Mouse (Mus musculus) layer of hippocampus, postnatal 14 days (tissue): ENCODE data around the gene Lhx1. TPM values are rescaled to one million over a fixed set of nuclear protein-coding genes. Genes with fewer than 3 reads are reported as not detected.

Source experiments
- DNase-seq, 2 experiments: peaks; one replicate each; pipeline ENCODE4 v3.0.0; 2021 to 2022; ENCODE audit warnings: low spot score in 2 of 2, mixed read lengths in 1 of 2
- total RNA-seq, 2 experiments: library from RNA; stranded (reverse); gene quantifications; 2 replicates each; pipeline ENCODE4 v1.2.3; 2021

Lhx1 gene
- total RNA-seq, 2 experiments from 2014 or later: 0.91 to 1.6 TPM

DNA sequence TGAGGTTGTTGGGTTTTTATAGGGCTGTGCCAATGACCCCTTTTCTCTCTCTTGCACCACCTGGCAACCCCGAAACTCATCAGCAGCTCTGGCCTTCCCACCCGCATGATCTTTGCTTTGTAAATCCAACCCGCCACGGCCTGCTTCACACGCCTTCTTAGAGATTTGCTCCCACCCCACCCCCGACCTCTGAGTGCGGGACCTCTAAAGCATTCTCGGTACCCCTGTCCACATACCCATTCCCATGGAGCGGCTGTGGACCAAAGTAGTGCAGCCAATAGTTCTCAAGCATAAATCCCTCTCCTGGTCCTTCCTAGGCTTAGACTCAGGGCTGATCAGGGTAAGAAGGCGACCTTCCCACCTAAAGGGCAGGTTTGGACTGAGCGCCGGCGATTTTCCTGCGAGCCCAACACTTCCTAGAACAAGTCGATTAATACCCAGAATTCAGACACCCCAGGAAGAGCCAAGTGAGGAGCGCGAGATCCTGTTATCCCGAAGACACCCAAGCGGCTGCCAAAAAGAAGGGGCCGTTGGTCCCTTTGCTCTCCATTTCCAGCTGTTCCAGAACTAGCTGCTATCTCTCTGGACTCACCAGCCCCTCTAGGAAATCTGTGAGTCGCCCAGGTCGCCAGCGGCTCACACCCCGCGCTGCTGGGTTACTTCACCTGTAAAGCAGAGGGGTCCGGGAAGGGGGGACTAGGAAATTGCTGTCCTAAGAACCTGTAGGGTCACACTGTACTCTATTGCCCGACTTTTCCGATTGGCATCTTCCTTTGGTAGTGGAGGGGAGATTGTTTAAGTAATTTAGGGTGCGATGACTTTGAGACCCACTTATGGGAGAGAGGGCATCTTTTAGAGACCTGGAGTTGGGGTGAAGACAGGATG lies 1.9 kb upstream of the Lhx1 start:
- no peak for DNase-seq

DNA sequence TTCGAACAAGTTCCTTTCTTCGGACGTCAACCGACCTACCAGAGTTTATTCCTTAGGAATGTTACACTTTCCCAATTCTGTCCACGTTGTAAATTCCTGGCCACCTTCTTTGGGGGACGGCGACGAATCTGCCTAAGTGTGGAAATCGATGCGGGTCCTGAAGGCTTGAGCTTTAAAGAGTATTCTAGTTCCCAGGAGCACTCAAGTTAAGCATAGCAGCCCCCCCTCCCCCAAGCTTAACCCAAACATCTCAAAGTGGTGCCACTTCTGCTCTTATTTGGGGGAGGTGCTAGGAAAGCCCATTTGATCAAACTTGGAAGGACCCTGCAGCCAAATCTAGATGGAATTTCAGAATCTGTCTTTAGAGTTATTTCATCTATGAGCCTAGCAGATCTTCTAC lies 1.1 kb upstream of the Lhx1 start:
- DNase-seq: no peak

DNA sequence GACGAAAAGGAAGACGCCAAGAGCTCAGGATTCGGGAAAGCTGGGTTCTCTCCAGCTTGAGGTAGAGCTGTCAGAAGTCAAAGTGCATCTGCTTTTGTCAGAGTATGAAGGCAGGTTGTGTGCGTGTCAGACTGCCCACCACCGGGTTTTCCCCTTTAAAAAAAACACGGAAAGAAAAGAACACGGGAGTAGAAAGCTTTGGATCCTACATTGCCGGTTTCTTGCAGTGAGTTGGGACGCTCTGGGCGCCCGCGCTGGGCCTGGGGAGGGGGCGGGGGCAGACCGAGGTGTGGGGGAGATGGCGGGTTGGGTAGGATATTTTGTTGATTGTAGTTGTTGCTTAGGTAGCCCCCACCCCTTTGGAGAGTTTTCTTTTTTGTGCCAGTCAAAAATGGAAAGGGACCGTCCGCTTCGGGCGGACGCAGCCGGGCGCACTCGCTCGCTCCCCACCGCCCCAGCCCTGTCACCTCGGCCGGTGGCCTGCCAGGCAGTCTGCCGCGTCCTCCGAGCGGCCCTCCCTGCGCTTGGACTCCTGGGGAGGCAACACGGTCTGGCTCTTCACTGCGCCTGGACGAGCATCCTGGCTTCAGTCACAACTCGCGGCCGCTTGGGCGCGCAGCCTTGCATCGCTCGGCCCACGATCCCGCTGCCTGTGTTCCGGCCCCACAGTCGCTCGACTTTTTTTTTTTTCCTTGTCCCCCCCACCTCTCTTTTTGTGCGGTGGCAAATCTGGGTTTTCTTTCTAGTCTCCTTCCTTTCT lies 644 bp downstream of the Lhx1 start:
- no peak for DNase-seq

DNA sequence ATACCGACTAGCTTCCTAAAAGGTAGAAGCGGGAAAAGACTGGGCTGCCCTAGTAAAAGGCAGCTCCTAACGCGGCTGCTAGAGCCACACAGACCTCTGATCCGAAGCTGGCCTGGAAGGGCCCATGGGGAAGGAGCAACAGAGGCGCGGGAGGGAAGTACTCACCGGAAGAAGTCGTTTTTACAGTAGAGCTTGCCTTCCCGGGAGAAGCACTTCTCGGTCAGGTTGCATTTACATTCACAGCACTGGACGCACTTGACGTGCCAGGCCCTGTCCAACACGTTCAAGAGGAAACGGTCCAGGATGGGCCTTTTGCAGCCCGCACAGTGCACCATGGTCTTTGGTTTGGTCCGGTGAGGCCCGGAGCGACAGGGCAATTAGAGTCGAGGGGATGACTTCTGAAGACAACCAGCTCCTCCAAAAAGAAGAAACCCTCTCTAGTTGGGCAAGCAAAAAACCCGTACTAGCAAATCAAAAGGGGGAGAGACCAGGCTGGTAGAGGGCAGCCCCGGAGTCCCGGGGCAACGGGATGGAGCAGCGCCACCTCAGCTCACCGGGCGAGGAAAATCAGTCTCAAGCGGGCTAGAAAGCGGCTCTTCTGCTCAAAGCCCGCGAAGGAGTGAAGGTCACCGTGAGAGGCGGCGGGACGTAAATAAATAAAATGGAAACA lies 1.4 kb downstream of the Lhx1 start:
- no peak for DNase-seq

DNA sequence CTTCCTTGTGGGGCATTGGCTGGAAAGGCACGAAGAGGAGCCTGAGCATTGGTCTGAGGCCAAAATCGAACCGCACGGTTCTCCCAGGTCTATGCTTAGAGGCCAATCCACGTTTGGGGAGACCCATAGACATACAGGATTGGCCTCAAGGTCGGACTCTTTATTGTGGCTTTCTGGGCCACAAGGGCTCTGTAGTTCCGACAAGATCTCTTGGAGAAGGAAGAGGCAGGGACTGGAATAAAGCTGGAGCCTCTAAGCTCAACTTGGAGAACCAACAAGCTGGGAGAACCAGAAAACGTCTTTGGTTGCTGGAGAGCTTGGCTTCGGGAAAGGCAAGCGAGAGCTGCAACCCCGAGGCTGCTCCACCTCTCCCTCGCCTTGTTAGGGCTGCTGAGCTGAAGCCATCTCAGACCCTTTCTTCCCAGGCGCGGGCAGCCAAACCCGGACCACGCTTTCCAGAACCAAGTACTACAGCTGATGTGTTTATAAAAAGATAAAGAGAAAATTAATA lies 2.0 kb downstream of the Lhx1 start:
- no peak for DNase-seq

DNA sequence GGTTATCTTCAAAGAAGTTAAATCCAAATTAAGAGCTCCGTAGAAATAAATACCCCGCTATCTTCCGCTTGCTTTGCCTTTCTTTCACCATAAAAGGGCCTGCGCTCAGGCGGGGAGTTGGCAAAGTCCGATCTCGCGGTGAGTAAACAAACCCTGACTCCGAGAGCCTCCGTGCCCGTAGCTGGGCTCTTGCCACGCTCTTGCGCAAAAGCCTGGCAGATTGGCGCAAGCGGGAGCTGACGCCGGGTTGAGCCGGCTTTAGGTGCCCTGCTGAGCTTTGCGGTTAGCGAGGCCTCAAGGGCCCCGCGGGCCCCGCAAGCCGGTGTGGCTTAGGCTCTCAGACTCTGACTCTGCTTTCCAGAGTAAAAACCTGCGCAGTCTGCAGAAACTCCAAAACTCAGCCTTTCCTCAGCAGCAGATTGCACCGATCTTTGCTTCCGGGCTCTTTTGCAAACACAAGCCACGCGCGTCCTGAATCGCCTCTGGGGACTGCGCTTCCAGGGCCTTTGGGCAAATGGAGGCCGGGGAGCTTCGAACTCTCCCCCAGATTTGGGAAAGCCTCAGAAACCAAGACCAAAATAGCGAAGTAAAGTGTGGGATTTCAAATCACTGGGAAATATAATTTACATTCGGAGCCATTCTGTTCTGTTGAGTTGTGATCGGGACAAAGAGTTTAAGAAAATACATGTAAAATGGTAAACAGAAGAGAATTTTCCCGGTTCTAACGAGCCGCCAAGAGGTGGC lies 2.6 kb downstream of the Lhx1 start:
- DNase-seq: no peak

DNA sequence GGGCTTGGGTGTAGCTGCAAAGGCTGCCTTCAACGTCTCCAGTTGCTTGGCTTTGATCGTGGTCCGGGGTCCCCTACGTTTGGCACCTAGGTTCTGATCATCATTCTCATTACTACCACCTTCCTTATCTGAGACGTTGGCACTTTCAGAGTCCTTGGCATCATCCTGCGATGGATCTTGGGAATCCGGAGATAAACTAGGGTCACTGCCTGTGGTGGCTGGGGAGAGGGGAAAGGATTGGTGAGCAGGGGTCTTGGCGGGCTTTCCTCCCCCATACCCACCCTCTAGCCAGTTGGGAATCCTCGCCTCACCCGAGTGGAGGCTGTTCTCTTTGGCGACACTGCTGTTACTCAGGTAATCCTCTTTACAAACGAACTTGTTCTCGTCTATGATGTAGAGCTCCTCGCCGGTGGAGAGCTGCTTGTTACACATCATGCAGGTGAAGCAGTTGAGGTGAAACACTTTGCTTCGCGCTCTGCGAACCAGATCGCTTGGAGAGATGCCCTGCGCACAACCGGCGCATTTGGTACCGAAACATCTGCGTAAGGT lies 3.5 kb downstream of the Lhx1 start:
- no peak for DNase-seq

DNA sequence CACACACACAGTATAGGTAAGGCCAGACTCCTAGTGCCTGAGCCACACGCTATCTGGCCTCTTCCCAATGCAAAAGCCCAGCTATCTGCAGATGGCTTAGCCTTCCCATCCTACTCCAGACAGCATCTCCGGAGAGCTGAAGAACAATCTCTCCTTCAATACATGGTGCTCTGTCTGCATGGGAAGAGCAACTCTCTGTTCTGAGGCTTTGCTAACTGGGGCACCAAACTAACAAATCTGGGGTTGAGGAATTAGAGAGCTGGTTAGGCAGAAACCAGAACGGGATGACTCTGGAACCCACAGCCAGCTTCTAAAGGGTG lies 4.3 kb downstream of the Lhx1 start:
- DNase-seq: no peak

DNA sequence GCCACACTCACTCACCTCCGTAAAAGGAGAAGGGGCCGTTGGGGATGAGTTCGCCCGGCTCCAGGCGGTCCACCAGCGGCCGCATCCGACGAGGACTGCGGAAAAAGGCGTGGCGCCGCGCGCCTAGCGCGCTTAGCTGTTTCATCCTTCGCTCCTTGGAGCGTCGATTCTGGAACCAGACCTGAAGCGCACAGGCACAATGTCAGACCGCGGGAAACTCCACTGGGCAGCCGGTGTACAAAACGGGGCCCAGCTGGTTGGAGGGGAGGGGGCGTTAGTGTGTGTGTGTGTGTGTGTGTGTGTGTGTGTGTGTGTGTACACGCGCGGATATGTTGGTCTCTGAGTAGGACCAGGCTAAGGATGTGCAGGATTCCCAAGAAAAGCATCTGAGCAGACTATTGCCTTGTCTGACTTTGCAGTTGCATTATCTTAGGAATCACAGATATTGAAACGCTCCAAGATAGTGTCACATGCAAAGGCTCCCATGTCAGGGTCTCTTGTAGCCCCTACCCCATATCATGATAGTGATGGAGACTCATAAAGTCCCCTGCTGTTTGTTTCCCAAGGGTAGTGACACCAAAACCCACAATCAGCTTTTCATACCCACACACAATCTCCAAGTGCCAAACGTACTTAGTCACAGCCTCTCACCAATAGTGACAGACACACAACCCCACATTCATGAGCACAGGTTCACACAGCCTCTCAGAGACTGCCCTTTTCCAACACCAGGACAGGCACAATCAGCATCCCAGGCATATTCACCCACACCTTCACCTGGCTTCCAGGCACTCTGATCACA lies 4.9 kb downstream of the Lhx1 start:
- DNase-seq: no peak

DNA sequence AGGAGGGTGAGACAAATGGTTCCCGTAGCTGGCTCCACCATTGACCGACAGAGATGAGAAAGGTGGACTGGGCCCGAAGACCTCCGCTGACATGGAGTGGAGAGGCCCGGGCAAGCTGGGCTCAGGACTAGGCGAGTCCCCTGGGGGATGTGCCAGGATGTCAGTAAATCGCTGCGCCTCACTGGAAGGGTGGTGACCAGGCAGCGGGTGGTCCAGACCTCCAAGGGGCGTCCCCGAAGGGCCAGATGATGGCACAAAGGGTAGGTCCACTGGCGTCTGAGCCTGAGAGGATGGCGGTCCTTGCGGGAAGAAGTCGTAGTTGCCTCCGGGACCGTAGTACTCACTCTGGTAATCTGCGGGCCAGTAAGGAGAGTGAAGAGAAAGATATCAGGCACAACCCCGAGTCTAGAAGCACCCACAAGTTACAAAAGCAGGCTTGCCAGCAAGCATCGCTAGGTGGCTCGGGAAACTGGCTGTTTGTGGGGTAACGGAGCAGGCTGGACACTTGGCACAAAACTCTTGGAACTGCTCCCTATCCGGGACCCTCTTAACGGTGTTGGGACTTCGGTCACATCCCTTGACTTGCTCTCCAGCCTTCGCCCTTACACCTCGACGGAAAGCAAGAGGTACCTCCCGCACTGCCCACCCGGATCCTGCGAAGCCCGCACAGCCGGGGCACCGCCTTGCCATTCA lies 5.6 kb downstream of the Lhx1 start:
- no peak for DNase-seq

DNA sequence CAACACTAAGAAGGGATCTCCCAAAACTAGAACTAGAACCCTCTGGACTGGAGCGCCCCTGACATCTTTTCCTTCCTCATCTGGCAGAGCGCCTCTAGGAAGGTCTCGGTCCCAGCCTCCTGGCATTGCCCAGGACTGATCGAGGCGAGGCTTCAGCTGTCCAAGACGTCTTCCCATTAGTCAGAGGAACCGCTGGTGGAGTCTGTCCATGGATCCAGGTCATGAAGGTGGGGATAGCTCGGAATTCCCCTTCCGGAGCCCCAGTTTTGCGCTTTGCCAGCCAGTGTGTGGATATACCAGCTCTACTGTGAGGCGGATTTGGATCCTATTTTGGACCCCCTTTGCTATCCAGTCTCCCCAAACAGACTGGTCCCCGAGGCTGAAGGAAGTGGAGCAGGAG lies 6.3 kb downstream of the Lhx1 start:
- no peak for DNase-seq

DNA sequence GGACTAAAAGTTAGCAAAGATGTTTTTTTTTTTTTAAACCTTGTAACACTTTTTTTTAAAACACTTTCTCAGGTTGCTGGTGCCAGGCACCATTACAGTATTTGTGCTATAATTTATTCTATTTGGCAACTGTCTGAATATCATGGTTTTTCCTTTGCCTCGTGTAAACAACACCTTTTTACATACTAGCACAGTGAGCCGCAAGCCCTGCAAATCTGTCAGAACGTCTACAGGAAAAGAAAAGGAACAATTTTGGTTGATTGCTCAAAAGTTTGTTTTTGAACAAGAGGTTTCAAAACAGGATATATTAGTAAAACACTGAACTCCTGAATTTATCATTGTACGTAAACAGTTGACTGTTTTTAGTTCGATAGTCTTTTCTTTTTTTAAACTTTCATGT lies 7.1 kb downstream of the Lhx1 start:
- DNase-seq: no peak

DNA sequence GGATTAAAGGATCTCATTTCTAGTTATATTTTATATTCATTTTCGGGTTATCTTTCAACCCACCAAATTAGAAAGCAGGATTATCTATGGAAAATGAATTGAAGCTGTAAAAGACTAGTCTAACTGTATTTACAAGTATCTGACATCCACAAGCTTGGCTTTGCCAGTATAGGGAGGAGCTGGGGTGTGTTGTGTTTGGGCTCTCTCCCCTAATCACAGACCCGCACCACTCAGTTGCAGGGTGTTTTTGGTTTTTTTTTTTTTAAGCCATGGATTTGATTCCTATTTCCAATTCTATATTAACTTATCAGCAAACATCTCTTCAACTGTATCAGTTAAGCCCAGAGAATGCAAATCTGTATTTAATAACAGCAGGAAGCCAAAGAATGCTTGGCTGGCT lies 7.9 kb downstream of the Lhx1 start:
- no peak for DNase-seq

DNA sequence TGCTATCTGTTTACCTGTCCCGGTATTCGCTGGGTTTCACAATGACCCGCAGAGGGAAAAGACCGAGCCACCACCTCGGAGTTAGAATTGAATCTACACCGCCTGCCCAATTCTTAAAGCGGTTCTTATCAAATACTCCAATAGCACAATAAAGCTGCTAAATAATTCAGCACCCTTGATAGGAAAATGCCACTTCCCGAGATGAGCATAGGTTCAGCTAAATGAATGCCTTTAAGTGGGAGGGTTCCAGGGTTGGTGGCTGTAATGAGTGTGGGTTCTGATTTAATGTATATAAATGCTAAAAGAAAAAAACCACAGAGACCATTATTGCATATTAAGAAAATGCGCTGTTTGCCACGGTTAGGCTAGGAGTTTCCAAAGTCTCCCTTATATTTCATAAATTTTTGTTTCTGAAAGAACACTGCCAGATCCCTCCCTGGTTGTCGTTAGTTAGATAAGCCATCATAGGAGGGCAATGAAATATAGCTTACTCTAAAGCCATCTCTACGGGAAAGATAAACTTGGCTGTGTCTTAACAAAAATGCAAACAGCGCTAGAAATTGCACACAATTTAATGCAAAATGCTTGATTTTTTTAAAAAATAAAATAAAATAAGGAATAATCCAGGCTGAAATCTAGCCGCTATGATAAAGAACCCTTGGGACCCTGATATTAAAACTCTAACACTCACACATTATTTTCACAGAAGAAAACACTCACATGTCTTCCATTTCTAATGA lies 8.7 kb downstream of the Lhx1 start:
- no peak for DNase-seq

DNA sequence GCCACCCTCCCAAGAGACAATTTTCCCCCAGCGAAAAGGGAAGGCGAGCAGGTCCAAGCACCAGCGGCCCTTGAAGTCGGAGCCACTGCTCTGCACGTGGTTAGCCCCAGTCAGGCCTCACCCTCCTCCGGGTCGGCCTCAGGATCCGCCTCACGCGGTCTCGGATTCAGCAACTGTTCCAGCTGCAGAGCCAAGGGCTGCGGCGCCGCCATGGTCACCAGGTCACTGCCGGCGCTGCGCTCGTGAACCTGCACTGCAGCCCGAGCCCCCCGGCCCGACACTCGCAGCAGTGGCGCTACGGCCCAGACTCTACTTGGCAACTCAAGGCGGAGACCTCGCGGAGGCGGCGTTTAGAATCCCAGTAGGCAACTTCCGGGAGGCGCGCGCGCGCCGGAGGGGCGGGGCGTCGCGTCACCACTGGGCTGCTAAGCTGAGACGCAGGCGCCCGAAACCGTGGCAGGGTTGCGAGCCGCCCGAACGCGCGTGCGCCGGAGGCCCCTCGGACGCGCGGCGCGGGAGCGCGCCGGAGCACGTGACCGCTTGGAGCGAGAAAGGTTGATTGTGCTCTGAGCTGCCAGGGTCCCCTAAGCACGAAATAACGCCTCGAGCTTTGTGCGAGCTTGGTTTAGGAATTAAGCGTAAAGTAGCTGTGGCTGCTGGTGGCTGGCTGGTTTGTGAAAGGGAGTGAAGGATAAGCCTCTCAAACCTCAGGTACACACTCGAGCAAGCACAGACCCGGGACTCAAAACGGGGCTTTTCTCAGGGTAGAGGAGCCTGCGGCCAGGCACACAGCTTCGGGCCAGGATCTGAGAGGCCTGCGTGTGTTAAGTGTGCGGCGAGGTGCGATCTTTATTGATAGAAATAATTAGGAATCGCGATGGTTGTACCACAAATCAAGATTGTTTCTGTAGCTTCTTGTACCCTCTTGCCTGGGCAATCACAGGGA lies 11.9 kb downstream of the Lhx1 start, which contains the start of gene Aatf:
Aatf (minus strand) TSS at position 352 of the 946 bp plus-strand sequence.
- peak; percentile 95 to 97 for DNase-seq

DNA sequence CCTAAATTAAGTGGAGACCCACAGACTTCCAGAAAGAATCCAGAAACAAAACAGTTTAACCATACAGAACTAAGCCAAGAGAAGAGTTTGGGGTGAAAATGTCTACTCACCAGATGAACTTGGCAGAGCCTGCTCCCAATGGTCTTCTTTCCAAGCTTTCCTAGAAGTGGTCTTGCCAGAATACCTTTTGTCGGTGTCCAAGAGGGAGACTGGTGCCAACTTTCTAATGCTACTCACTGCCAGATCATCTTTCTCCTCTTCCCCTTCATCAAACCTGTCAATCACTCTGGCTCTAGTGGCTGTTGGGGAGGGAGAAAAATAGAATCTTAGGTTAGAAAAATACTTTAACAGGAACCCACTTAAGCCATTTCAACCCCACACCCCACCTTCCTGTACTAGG lies 13.3 kb downstream of the Lhx1 start:
- DNase-seq: no peak

DNA sequence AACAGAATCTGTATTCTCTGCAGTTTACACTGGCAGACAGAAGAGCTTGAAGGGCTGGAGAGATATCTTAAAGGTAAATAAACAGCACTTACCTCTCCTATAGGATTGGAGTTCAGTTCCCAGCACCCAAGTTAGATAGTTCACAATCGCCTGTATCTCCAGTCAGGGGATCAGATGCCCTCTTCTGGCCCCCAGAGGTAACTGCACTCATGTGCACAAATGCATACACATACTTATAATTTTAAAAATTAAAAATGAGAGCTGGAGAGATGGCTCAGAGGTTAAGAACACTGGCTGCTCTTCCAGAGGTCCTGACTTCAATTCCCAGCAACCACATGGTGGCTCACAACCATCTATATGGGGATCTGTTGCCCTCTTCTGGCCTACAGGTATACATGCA lies 21.0 kb downstream of the Lhx1 start:
- DNase-seq: no peak

DNA sequence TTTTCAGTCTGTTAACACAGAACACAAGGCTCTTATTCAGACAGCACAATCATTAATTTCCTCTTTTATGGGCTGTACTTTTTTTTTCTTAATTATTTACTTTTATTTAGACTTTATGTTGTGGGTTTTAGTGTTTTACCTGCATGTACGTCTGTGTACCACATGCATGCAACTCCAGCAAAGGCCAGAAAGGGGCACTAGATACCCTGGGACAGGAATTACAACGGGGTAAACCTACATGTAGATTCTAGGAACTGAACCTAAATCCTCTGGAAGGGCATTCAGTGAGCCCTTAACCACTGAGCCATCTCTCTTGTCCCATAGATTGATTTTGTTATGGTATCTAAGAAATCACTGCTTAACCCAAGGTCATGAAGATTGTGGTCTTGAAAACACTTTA lies 27.4 kb downstream of the Lhx1 start:
- DNase-seq: no peak
